Mouse (Mus musculus) mouse embryonic stem cell (cell line): Measurements from ENCODE around the gene Qk.

Source experiments
- in situ Hi-C, 2 experiments: fragments of 300-500 bp; cut with MboI; formaldehyde crosslinking; loops; 1 replicate in 1 of 2; 3 replicates in 1 of 2; pipeline ENCODE4 v1.14.3; 2019 to 2020; ENCODE audit warnings: low sequenced_read_pairs in 2 of 2, low pct_unique_long_range_greater_than_20kb in 1 of 2, mixed read lengths in 1 of 2; ENCODE audit not compliant: unreplicated experiment in 1 of 2

The Qk gene

GRCm38 (mm10) chr17:10188481-10188880, 131.2 kb downstream of the Qk start:
- in situ Hi-C loops: loop anchor here in 1 of 2 experiments (10.0 kb wide), 1 partner anchor 244 kb away; no protein-coding TSS in a partner anchor

GRCm38 (mm10) chr17:10187431-10188020, 132.1 kb downstream of the Qk start:
- in situ Hi-C loops: loop anchor here in 1 of 2 experiments (10.0 kb wide), 1 partner anchor 243 kb away; no protein-coding TSS in a partner anchor

DNA sequence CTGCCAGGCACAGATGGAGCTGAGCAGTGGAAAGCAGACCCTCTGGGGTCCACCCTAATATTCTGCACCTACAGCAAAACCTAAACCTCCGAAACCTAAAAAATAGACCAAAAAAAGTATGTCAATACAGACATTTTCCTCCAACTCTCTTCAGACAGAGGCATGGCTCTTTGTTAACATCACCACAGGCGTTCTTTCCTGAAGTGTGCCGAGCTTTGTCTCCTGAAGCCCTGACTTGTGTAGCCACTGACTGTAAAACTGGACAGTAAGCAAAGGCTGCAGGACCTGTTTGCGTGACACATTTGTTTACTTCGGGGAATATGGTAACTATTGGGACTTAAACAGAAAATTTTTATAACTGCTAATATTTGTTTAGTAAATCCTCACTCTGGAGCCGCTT, 137.9 kb downstream of the Qk start:
- in situ Hi-C loops: loop anchor here in 1 of 2 experiments (10.0 kb wide), 1 partner anchor 237 kb away; no protein-coding TSS in a partner anchor

- in situ Hi-C loops: no loop called here
Observed at GRCm38 (mm10) chr17:10177096-10177495, 142.6 kb downstream of the Qk start.

DNA sequence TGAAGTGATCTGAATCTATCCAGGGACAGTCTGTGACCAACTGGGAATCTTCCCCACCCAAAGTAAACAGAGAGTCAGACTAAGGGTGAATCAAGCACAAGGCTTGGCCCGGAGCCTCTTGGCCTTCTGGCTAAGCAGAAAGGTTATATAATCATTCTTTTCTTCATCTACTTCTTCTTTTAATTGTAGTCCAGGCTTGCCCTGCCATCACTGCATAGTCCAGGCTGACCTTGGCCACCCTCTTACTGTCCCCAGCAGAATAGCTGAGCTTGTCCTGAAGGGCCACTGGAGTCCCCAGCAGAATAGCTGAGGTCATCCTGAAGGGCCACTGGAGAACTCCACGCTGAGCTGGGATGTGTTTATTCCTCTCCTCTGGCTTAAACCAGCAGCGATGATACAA, 158.4 kb downstream of the Qk start:
- in situ Hi-C loops: no loop called here

DNA sequence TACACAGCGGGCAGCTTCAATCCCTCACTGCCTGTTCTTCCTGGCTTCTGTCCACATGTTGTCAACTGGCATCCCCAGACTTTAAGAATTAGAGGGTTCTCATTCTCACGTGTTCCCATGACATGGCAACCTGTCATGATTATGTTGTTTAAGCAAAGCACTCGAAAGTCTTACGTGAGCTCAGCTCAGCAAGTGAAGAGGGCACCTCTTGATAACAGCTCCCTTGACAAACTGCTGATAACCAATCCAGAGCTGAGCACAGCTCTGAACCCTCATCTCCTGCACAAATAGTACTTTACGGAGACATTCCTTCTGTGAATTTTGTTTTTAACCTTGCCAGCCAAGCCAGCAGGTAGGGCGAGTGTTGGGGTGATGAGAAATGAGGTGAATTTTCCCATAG, 159.2 kb downstream of the Qk start:
- in situ Hi-C loops: no loop called here

GRCm38 (mm10) chr17:10152808-10153413, 166.7 kb downstream of the Qk start:
- in situ Hi-C loops: no loop called here
